Mouse (Mus musculus): ENCODE results near the gene Actr8. TPM values are rescaled to one million over a fixed set of nuclear protein-coding genes. Genes with fewer than 3 reads are reported as not detected.

Gene Actr8
- polyA plus RNA-seq, 1 experiment from 2014 or later, result 43.1 TPM

GRCm38 (mm10) chr14:30054922-30055321 lies 76.8 kb downstream of the Actr8 start:
- Histone ChIP-seq H3K27me3 (ENCODE audit: control insufficient read depth, insufficient read depth, low read length) (no peaks in the 10 kb centered on the region), H3K27ac (replicated peaks in 1 of 2; ENCODE audit: control insufficient read depth in 1 of 2, insufficient read depth in 1 of 2, low read depth in 2 of 2, low read length in 2 of 2) (no peak overlapping the region), H3K4me2 (ENCODE audit: low read length) (no peak overlapping the region), H3K4me3 (ENCODE audit: control insufficient read depth in 1 of 2, insufficient read depth in 1 of 2, low read depth in 1 of 2, low read length in 2 of 2) (no peak overlapping the region), H3K9ac (ENCODE audit: low read length) (no peak overlapping the region), H3K36me3 (ENCODE audit: control insufficient read depth, insufficient read depth, low read length) (no peaks in the 10 kb centered on the region), H3K9me3 (ENCODE audit: control insufficient read depth, low read length) (no peaks in the 10 kb centered on the region), H3K4me1 (ENCODE audit: control insufficient read depth in 2 of 2, insufficient read depth in 2 of 2, low read length in 2 of 2) (no peaks in the 10 kb centered on the region)
- ATAC-seq (ENCODE audit: insufficient number of reproducible peaks, insufficient read depth, low FRiP score, low read depth), result no peak
- WGBS, result 73% methylated on average over 7 of the region's 7 CpGs

Small RNA genes lying within 50 kb of the gene (microRNA-seq; reads per million reads assigned to microRNA genes)
- gene Mir6947, result not detected

Other genes with a start within 250 kb of the Actr8 start
- 170 and 183 TPM in 2 replicates for gene Selenok, start 10.0 kb upstream of the Actr8 start, polyA plus RNA-seq (2014; fragmentation: Nextera tagmentation; extraction: Ambion mirVana)
- 0.36 and 0.85 TPM in 2 replicates for gene Il17rb, start 30.6 kb downstream of the Actr8 start, polyA plus RNA-seq (2014; fragmentation: Nextera tagmentation; extraction: Ambion mirVana)
- 0.19 and 0.45 TPM in 2 replicates for gene Chdh, start 30.7 kb downstream of the Actr8 start, polyA plus RNA-seq (2014; fragmentation: Nextera tagmentation; extraction: Ambion mirVana)

Measured in heart, embryonic 14.5 days (tissue).